Mouse (Mus musculus) left cerebral cortex, postnatal 25 days (tissue): ENCODE measurements around the gene Lrrc38. TPM values are rescaled to one million over a fixed set of nuclear protein-coding genes. Genes with fewer than 3 reads are reported as not detected.

Source experiments
- DNase-seq, 2 experiments: peaks; one replicate each; pipeline ENCODE4 v3.0.0; 2022; ENCODE audit warnings: low spot score in 2 of 2, mixed read lengths in 1 of 2
- intact Hi-C: fragments of 180-260 bp; cut with DNase I; formaldehyde crosslinking; loops from one replicate; pipeline ENCODE4 v1.15.1; 2025
- total RNA-seq, 2 experiments: library from RNA; stranded (reverse); gene quantifications; 2 replicates each; pipeline ENCODE4 v1.2.3; 2021

Lrrc38 gene
- 1 to 10 TPM; 1.9 to 2.3 TPM for total RNA-seq

- intact Hi-C loops, result no loop called here
- DNase-seq, result peak; percentile 9 to 14
These were observed at the start of gene Lrrc38 for GRCm38 (mm10) chr4:143349484-143349906. TSS of gene Lrrc38 (plus strand) at chr4:143349757.

GRCm38 (mm10) chr4:143300113-143300688, 49.4 kb upstream of the Lrrc38 start:
- intact Hi-C loops, result no loop called here
- no peak for DNase-seq

GRCm38 (mm10) chr4:143301042-143301441, 48.5 kb upstream of the Lrrc38 start:
- no peak for DNase-seq
- intact Hi-C loops, result no loop called here

GRCm38 (mm10) chr4:143301875-143302274, 47.7 kb upstream of the Lrrc38 start:
- intact Hi-C loops, result no loop called here
- no peak for DNase-seq

- DNase-seq, result no peak
- intact Hi-C loops, result no loop called here
These were observed 47.2 kb upstream of the Lrrc38 start for GRCm38 (mm10) chr4:143302279-143302890.

GRCm38 (mm10) chr4:143305031-143305430, 44.5 kb upstream of the Lrrc38 start:
- intact Hi-C loops, result no loop called here
- DNase-seq, result no peak

GRCm38 (mm10) chr4:143305987-143306772, 43.4 kb upstream of the Lrrc38 start:
- intact Hi-C loops, result no loop called here
- no peak for DNase-seq

- intact Hi-C loops, result loop anchor here (5.0 kb wide), 1 partner anchor 54 kb away; no protein-coding TSS in a partner anchor
- peak in 1 of 2 experiments; percentile 28 for DNase-seq
These were observed 38.2 kb upstream of the Lrrc38 start for GRCm38 (mm10) chr4:143311341-143311740.

GRCm38 (mm10) chr4:143313299-143313698, 36.3 kb upstream of the Lrrc38 start:
- DNase-seq, result no peak
- intact Hi-C loops, result loop anchor here (5.0 kb wide), 1 partner anchor 56 kb away; no protein-coding TSS in a partner anchor

- intact Hi-C loops, result no loop called here
- no peak for DNase-seq
These were observed 25.2 kb upstream of the Lrrc38 start for GRCm38 (mm10) chr4:143324176-143324924.

- peak in 1 of 2 experiments; percentile 32 for DNase-seq
- intact Hi-C loops, result loop anchor here (1.0 kb wide), 1 partner anchor 55 kb away; no protein-coding TSS in a partner anchor
These were observed 24.5 kb upstream of the Lrrc38 start for GRCm38 (mm10) chr4:143324925-143325624.

- DNase-seq, result peak; percentile 80 to 84
- intact Hi-C loops, result loop anchor here (1.0 kb wide), 1 partner anchor 55 kb away; no protein-coding TSS in a partner anchor
These were observed 24.0 kb upstream of the Lrrc38 start for GRCm38 (mm10) chr4:143325625-143325941.

- no peak for DNase-seq
- intact Hi-C loops, result no loop called here
These were observed 19.0 kb upstream of the Lrrc38 start for GRCm38 (mm10) chr4:143330566-143330965.

- intact Hi-C loops, result no loop called here
- no peak for DNase-seq
These were observed 17.8 kb upstream of the Lrrc38 start for GRCm38 (mm10) chr4:143331787-143332186.

GRCm38 (mm10) chr4:143334145-143334544, 15.4 kb upstream of the Lrrc38 start:
- intact Hi-C loops, result no loop called here

GRCm38 (mm10) chr4:143334995-143335394, 14.6 kb upstream of the Lrrc38 start:
- intact Hi-C loops, result no loop called here
- peak in 1 of 2 experiments; percentile 49 for DNase-seq

More at GRCm38 (mm10) chr4:143334145-143334544, 15.4 kb upstream of the Lrrc38 start:
- no peak for DNase-seq

GRCm38 (mm10) chr4:143336096-143336495, 13.5 kb upstream of the Lrrc38 start:
- intact Hi-C loops, result no loop called here
- no peak for DNase-seq

- DNase-seq, result peak; percentile 8 to 64
- intact Hi-C loops, result no loop called here
These were observed 9.7 kb upstream of the Lrrc38 start for GRCm38 (mm10) chr4:143339808-143340207.

- intact Hi-C loops, result no loop called here
- no peak for DNase-seq
These were observed 8.1 kb upstream of the Lrrc38 start for GRCm38 (mm10) chr4:143341470-143341869.
